Mouse (Mus musculus): ENCODE results near the gene Clp1.

Clp1 gene

DNA sequence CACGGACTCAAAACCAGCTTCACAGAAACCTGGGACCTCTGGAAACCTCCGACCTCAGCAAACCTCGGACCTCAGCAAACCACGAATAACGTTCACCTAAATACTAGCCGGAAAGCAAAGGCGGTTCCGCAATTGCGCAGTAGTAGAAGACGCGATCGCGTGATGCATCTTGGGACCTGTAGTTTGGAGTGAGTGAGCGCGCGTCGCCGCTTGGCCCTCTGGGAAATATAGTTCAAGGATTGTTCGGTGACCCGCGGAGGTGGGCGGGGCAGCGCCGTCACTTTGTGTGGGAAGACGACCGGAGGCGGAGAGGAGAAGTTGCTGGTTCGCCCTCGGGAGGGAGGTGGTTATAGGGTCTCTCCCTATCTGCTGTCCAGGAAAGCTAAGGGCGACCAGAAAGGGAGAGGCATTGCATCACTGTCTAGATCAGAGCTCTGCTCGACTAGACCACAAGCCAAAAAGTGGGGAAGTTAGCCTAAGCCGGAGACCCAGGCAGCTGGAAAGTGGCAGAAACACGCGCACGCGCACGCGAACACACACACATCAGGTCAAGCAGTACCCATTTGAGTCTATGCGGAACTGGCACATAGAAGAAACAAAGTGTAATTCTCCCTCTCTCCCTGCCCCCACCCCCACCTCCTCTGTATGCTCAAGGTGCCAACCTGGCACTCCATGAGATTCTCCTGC, at the start of gene Clp1:
Gene Clp1, minus strand, starts transcription at position 179 of the 687 bp plus-strand sequence.
- peak; percentile 99 for DNase-seq (ENCODE audit: inconsistent ontology term)

DNA sequence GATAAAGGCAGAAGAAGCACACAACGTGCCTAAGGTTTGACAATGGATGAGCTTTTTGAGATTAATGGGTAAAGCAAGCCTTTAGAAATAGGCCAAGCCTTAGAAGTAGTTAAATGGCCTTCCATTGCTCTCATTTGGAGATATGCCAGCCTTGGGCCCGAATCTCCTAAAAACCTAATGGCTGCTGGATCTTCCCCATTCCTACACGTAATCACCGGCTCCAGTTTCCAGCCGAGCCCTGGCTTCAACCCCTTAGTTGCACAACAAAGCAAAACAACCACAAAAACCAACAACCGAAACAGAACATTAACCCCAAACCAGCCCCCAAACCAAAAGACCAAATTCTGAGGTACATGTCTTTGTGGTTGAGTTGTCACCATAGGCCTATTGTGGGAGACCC, 48.5 kb upstream of the Clp1 start:
- DNase-seq (ENCODE audit: inconsistent ontology term), result peak; percentile 40

DNA sequence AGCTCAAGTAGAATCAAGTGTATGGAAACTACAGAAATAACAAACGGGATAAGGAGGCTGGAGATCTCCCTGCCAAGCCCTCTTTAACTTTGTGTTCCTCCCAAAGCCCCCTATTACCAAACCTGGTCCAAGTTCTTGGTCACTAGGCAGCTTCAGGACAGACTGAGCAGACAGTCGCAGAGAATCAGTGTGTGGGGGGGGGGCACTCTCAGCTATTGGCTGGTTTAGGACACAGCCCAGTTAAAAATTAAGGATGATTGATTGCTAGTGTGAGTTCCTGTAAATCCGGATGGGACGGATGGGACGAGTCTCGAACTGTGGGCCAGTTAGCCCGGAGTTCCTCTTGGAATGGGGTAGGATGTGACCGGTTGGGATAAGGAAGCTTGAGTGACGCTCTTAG, 48.1 kb upstream of the Clp1 start, which contains the start of gene Serping1:
Gene Serping1, minus strand, starts transcription at position 204 of the 400 bp plus-strand sequence.
- no peak for DNase-seq (ENCODE audit: inconsistent ontology term)

- peak; percentile 87 for DNase-seq (ENCODE audit: inconsistent ontology term)
Observed at GRCm38 (mm10) chr2:84774751-84775150, 47.6 kb upstream of the Clp1 start.

GRCm38 (mm10) chr2:84773195-84773594, 46.0 kb upstream of the Clp1 start:
- no peak for DNase-seq (ENCODE audit: inconsistent ontology term)

GRCm38 (mm10) chr2:84772454-84772853, 45.3 kb upstream of the Clp1 start:
- DNase-seq (ENCODE audit: inconsistent ontology term), result no peak

- DNase-seq (ENCODE audit: inconsistent ontology term), result no peak
Observed at GRCm38 (mm10) chr2:84770501-84770900, 43.4 kb upstream of the Clp1 start.

GRCm38 (mm10) chr2:84762818-84763217, 35.7 kb upstream of the Clp1 start:
- no peak for DNase-seq (ENCODE audit: inconsistent ontology term)

DNA sequence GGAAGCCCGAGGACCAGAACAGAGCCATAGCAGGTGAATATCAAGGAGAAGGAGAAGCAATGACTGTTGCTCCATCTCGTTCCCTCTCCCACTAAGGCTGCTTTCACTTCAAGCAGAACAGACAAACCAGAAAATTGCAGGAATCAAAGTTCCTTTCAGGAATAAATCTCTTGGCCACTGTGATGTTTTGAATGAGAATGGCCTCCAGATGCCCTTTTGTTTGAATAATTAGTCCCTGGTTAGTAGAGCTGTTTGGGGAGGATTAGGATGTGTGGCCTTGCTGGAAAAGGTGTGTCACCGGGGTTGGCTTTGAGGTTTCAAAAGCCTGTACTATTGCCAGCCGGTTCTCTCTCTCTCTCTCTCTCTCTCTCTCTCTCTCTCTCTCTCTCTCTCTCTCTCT, 35.1 kb upstream of the Clp1 start:
- DNase-seq (ENCODE audit: inconsistent ontology term), result no peak

DNA sequence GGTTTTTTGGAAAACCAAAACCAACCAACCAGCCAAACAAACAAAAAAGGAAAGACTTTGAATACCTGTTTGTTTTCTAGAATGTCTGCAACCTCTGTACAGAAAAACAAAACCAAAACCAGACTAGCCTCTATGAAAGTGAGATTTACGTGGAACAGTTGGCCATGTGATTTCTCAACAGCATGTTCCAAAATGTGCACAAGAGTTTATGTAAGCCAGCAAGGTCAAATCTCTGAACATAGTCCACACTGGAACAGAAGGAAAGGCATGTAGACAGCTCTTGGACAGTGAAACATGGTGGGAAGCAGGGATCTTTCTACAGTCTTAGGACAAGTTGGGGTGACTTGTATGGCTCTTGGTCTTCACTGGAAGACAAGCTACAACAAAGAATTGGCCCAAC, 34.7 kb upstream of the Clp1 start:
- no peak for DNase-seq (ENCODE audit: inconsistent ontology term)

DNA sequence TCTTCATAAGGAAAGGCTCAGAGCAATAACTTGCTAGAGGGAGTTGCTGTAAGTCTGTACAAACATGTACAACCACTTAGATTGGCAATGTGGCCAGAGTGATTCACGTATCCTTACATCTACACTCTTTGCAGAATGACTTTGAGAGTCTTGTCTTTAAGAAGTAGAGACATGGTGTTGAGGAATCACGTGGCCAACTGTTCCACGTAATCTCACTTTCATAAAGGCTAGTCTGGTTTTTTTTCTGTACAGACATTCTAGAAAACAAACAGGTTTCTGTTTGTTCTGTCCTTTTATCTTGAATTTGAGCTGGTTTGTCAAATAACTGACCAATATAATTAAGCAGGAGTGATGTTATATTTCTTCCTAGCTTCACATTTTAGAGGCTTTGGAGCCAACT, 34.2 kb upstream of the Clp1 start:
- DNase-seq (ENCODE audit: inconsistent ontology term), result no peak

DNA sequence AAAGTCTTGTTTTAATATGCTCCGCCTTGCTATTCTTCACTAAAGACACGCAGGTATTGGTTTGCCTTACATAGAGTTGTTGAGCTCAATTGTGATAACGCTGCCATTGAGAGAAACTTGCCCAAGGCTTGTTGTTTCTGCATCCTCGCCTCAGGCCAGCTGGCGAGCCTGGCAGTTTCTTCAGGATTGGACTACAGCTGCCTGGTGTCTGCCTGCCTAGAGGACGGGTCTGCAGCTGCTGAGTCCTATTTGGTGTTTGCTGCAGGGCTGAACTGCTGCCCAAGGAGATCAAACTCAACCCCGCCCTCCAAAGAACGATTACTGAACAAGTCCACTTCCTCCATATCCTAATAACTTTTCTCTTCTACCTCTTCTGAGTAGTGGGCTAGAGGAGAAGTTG, 33.6 kb upstream of the Clp1 start:
- DNase-seq (ENCODE audit: inconsistent ontology term), result no peak

DNA sequence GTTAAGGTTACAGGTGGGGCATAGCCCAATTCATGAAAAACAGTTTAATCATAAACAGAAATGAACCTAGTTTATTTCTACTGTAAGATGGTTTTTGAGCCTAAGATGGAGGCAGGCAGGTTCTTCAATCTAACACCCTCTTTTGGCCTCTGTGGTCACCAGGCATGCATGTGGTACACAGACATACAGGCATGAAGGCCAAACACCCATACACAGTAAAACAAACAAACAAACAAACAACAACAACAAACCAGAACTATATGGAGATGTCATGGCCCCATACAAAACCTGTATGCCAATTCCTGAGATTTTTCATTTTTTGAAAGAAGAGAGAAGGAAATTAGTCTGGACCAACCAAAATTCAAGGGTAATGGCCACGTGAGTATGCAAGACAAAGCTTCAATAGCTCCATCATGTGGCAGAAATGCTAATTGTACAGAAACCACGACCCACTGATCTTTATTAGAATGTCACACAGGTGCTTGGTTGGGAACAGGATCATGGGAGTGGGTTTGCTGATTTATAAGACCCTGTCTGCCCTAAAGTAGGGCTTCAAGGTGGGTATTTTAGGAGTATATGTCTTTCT, 31.5 kb upstream of the Clp1 start:
- peak; percentile 40 for DNase-seq (ENCODE audit: inconsistent ontology term)

- DNase-seq (ENCODE audit: inconsistent ontology term), result no peak
Observed at GRCm38 (mm10) chr2:84757026-84757682, 30.0 kb upstream of the Clp1 start.

GRCm38 (mm10) chr2:84756245-84756644, 29.1 kb upstream of the Clp1 start:
- no peak for DNase-seq (ENCODE audit: inconsistent ontology term)

- DNase-seq (ENCODE audit: inconsistent ontology term), result no peak
Observed at GRCm38 (mm10) chr2:84750115-84750514, 23.0 kb upstream of the Clp1 start.

DNA sequence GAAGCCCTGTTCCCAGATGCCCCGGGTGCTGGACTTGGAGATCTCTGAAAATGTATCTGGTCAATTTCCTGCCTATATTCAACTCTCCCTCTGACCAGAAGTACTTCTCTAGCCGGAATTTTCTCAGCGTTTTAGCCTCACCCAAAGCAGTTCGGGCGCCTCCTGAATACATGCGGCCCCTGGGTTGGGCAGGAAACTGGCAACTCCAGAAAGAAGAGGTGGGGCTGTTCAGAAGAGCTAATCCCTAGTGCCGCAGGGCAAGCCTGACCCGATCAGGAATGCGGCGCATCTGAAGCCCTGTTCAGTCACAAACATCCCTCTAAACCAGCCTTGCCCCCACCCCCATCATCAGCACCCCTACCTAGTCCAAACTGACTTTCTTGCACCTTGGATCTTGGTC, 17.0 kb upstream of the Clp1 start:
- peak; percentile 80 for DNase-seq (ENCODE audit: inconsistent ontology term)

- DNase-seq (ENCODE audit: inconsistent ontology term), result peak; percentile 96
Observed at GRCm38 (mm10) chr2:84743561-84743960, 16.4 kb upstream of the Clp1 start, which contains the start of gene Gm19426. TSS of gene Gm19426 (minus strand) at chr2:84743655.

GRCm38 (mm10) chr2:84742451-84743283, 15.5 kb upstream of the Clp1 start:
- DNase-seq (ENCODE audit: inconsistent ontology term), result peak; percentile 56

- no peak for DNase-seq (ENCODE audit: inconsistent ontology term)
Observed at GRCm38 (mm10) chr2:84741841-84742450, 14.8 kb upstream of the Clp1 start.

DNA sequence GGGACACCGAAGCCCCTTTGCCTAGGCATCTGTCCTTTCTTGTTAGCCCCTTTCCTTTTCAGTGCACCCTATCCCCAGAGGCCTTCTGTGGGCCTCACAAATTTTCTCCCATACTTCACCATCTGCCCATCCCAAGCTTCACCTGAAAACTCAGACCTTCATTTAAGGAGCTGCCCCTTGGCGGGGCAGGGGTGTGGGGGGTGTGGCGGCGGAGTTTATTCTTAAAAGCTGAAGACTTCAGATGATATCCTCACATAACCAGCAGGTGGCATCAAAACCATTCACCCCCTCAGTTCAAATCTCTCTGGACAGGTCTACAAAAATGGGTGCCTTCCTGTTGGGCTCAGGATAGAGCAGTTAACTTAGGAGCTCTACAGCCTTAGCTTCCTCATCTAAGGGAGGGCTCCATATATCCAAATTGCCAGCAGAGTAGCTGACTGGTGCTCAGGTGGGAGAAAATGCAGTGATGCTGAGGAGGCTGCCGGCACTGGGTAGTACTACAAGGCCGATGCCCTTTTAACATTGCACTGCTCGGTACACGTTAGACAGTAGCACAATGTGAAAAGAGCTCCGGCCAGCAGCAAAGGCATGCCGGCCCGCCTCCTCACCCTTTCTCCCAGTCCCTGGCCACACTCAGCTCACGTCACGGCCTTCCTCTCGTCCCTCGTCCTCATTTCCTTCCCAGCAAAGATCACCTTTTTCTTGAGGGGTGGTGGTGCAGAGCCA, 13.6 kb upstream of the Clp1 start:
- DNase-seq (ENCODE audit: inconsistent ontology term), result no peak

Measured in Muller cell, postnatal 12 days (primary cell).